Mouse (Mus musculus): ENCODE data around the gene Slc29a2.
"Not testable (repeated sequence)": the region's sequence is repeated elsewhere in the genome, so short reads cannot be mapped to it uniquely, and the experiment has no call there.

The Slc29a2 gene

DNA sequence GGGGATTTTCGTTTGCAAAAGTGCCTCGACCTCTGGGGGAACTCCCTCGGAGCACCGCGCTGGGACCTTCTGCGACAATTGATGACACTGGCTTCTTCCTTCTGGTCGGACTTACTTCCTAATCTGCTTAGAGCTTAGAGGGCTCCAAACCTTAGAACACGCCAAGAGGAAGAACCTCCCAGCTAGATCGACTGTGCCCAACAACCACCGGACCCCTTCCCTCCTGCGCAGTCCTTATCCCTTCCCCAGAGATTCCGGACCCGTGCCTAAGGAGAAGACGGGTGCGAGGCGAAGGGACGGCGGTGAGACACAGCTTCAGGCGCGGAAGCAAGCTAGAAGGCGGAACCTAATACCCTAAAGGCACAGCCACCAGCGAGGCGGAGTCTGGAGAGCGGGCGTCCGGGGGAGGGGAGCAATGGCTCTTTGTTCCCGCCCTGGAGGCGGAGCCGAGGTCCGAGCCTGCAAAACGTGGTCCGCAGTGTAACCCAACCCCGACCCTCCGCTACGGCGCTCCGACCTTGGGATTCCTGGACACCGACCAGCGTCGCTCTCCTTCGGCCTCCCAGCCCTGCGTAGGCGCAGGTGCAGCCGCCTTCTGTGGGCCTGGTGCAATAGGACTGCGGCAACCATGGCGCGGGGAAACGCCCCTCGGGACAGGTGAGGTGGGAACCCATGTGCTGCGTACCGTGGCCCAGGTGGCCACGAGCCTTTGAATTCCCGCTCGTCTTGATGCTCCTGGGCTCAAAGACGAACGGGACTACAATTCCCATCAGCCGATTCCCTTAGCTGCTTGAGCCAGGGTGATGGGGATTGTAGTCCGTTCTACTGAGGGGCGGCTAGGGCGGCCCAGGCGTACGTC, at the start of gene Slc29a2:
Gene Slc29a2 (plus strand): TSS at position 240 of the 859 bp plus-strand sequence.
- peak; percentile 96 for DNase-seq (ENCODE audit: extremely low spot score)

DNA sequence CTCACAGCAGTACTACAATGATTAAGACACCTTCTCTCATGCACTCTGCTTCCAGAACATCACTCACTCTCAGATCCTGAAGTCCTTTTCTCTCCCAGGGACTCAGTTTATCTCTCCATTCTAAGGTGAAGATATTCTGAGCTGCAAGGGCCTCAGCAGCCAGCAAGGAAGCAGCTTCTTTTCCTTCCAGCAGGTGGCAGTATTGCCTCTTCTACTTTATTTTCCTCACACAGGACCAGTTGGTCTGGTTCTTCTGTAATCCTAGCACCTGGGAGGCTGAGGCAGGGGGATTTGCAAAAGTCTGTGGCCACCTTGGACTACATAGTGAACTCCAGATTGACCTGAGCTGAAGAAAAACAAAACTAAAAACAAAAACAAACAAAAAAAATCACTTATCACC, 41.9 kb upstream of the Slc29a2 start:
- peak; percentile 51 for DNase-seq (ENCODE audit: extremely low spot score)

DNA sequence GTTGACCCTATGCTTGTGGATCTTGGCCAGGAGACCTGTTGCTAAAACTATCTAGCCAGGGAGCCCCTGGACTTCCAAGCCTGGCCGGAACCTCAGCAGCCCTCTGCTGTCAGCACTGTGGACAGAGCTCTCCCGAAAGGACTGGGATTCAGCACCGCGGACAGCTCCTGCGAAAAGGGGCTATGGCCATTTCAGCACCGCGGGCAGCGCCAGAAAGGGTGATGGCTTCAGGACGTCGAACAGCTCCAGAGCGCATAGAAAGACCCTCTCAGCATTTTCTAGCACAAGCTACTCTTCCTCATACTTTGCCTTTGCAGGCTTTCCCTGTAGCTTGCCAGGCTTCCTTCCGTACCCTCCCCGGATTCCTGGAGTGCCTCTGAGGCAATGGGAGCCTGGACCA, 34.6 kb upstream of the Slc29a2 start:
- peak; percentile 92 for DNase-seq (ENCODE audit: extremely low spot score)

DNA sequence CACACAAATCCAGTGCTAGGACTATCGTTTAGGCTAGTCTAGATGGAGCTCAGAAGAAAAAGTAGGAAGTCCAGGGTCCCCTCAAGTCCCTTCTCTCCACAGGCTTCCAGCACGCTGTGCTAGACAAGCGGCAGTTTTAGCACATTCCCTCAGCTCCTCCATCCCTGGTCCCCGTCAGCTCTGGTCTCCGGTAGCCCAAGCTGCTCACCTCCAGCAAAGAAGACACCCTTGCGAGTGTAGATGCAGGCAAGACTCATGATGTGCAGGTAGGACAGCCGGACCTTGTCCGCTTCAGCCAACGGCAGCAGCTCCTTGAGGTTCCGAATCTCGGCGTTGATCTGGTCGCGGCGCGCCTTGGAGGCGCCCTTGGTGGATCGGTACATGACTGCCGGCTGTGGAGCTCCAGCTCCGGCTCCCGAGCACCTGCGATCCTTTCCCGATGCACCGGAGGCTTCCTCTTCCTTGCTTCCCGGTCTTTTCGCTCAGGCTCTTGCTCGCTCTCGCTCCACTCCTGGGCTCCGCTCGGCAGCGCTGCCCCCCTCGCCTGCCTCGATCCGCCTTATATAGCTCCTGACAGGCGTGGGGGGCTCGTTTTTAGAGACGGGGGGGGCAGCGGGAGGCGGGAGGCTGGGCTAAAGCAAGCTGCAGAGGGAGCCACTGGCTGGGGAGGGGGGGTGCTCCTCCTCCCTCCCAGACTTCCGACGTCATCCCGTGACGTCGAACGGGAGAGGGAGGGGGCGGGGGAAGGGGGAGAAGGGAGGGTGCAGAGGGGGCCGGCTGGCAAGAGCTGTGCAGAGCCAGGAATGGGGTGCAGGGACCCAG, 34.0 kb upstream of the Slc29a2 start:
- DNase-seq (ENCODE audit: extremely low spot score): no peak

DNA sequence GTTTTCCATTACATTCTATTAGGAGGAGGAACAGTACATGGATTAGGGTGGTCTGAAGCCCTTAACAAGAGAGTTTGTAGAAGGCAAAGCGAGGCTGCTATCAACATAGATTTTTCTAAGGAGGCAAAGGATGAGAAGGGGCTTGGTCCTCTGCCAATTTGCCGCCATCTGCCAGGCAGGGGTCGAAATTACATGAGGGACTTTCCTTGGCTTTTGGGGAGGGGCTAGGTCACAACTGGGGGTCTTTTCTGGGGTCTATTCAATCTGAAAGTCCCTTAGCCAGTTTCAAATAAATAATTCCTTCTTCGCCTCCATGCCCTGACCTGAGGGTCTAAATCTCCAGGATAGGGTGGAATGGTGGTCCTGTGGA, 33.4 kb upstream of the Slc29a2 start, which contains the start of gene Npas4:
Gene Npas4 (minus strand): TSS at position 61 of the 370 bp plus-strand sequence.
- no peak for DNase-seq (ENCODE audit: extremely low spot score)

DNA sequence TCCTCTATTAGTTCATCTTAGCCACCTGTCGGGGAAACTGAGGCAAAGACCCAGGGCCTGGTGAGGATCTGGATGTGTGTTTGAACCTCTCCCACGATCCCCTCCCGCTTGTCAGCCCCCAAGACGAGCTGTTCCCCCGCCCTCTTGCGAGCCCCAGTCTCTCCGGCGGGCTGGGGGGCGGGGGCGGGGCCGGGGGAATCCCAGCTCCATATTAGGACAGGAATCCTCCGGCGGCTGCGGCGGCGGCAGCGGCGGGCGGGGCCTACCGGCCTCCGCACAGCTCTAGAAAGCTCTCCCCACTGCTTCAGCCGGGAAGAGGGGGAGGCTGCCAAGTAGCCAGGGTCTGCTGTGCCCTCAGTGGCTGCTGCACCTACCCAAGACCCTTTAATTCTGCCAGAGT, 32.9 kb upstream of the Slc29a2 start:
- no peak for DNase-seq (ENCODE audit: extremely low spot score)

- DNase-seq (ENCODE audit: extremely low spot score): peak; percentile 34
These were observed 31.3 kb upstream of the Slc29a2 start for GRCm38 (mm10) chr19:4992371-4992770.

DNA sequence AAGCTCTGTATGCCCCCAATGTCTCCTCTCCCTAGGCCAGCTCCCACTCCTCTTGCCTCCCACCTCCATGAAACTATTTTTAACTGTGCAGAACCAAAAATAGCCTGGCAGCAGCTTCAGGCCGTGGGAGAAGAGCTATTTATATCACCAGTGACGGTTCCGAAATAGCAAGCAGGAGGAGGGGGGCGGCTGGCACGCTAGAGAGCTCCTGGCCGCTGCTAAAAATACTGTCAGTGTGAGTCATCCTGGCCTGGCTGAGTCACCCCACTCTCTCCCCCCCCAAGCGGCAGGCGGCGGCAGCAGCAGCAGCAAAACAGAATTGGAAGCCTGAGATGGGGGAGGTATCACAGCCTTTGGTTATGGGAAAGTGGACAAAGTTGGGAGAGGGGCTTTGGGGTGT, 30.8 kb upstream of the Slc29a2 start:
- no peak for DNase-seq (ENCODE audit: extremely low spot score)

- DNase-seq (ENCODE audit: extremely low spot score): no peak
These were observed 29.6 kb upstream of the Slc29a2 start for GRCm38 (mm10) chr19:4994043-4994442.

- DNase-seq (ENCODE audit: extremely low spot score): no peak
These were observed 24.1 kb upstream of the Slc29a2 start for GRCm38 (mm10) chr19:4999445-5000140.

GRCm38 (mm10) chr19:5001666-5002406, 21.8 kb upstream of the Slc29a2 start:
- peak; percentile 82 for DNase-seq (ENCODE audit: extremely low spot score)

DNA sequence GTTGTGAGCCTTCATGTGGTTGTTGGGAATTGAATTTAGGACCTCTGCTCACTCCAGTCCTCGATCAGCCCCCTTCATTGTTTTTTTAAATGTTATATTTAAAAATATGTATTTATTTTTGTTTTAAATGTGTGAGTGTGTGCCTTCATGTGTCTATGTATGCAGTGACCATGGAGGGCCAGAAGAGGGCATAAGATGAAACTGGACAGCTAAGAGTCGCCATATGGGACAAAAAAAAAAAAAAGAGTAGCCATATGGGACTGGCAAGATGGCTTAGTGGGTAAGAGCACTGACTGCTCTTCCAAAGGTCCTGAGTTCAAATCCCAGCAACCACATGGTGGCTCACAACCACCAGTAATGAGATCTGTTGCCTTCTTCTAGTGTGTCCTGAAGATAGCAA, 20.0 kb upstream of the Slc29a2 start:
- not testable (repeated sequence) for DNase-seq (ENCODE audit: extremely low spot score)

GRCm38 (mm10) chr19:5004925-5005324, 18.7 kb upstream of the Slc29a2 start:
- no peak for DNase-seq (ENCODE audit: extremely low spot score)

GRCm38 (mm10) chr19:5013138-5013537, 10.5 kb upstream of the Slc29a2 start:
- no peak for DNase-seq (ENCODE audit: extremely low spot score)

DNA sequence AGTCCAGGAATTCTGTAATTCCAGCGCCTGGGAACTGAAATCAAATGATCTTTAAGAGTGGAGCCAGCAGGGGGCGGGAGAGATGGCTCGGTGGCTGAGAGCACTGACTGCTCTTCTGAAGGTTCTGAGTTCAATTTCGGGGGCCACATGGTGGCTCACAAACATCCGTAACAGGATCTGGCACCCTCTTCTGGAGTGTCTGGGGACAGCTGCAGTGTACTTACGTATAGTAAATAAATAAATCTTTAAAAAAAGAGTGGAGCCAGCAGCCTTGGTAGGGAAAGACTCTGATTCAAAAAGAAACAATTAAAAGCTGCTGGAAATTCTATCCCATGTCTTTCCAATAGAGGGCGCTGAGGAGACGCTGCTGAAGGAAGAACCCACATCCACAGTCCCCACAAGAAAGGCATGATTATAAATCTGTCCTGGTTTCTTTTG, 8.7 kb upstream of the Slc29a2 start:
- peak; percentile 42 for DNase-seq (ENCODE audit: extremely low spot score)

DNA sequence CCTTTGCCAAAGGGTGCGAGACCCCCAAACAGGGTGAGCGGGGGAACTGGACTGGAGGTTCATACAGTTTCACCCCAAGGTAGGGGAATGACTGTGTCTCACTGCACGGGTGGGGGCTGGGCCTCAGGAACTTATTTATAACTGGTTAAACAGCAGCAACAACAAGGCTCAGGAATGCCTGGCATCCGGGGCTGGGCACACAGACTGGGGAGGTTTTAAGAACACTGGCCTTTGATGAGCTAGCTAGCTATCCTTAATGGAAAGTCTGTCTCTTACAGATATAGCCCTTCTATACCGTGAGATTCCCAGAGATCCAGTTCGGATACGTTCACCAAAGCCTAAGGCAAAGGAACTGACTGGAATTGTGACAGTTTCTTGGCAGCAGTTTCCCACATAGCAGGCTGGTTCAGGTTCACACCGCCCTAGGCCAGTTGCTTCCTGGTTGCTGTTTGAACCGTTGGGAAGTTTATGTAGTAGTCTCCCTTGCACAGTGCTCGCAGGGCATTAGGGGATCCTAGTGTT, 7.4 kb upstream of the Slc29a2 start:
- peak; percentile 33 for DNase-seq (ENCODE audit: extremely low spot score)

DNA sequence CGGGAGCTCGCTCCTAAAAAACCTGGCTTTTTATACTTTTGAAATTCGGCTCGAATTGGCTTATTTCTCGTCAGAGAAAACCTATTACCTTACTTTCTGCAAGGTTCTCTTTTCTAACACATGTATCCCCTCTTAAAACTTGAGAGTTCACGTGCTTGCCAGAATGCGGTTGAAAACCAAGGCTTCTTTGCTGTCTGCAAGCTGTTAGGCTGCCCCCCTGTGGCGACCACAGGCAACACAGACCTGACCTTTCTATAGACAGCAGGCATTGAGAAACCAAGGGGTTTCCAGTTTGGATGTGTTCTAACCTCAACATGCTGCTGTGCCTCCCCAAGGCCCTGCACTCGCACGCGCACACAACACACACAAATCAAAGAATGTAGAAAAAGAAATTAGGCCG, 6.9 kb upstream of the Slc29a2 start:
- DNase-seq (ENCODE audit: extremely low spot score): peak; percentile 78

DNA sequence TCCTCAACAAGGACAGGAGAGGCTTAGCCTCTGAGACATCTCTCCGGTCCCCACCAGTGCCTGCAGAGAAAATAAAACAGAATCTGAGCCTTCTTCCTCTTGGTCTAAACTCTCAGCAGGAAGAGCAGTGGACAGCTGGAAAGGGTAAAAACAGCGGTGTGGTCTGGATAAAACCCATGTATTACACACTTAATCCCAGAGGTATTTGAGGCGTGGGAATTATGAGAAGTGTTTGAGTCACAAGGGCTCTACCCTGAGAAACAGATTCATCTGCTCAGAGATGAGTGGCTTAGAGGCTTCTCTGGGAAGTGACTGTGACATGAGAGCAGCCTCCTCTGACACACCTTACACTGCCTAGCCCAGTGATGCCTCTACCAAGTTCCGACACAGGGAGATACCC, 6.0 kb upstream of the Slc29a2 start:
- DNase-seq (ENCODE audit: extremely low spot score): no peak

DNA sequence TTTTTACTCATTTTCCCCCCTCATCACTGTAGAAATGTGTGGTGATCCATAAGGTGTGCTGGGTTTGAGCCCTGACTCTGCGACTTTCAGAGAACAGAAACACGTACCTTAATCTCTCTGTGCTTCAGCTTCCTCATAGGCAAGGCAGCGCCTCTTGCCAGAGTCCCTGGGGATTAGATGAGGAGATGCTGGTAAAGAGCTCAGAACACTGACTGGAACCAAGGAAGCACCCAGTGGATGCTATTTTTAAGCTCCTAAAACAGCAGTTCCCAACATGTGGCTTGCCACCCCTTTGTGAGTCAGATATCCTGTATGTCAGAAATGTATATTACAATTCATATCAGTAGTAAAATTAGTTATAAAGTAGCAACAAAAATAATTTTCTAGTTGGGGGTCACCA, 5.5 kb upstream of the Slc29a2 start:
- DNase-seq (ENCODE audit: extremely low spot score): no peak

- DNase-seq (ENCODE audit: extremely low spot score): no peak
These were observed 2.2 kb upstream of the Slc29a2 start for GRCm38 (mm10) chr19:5021416-5021815.

DNA sequence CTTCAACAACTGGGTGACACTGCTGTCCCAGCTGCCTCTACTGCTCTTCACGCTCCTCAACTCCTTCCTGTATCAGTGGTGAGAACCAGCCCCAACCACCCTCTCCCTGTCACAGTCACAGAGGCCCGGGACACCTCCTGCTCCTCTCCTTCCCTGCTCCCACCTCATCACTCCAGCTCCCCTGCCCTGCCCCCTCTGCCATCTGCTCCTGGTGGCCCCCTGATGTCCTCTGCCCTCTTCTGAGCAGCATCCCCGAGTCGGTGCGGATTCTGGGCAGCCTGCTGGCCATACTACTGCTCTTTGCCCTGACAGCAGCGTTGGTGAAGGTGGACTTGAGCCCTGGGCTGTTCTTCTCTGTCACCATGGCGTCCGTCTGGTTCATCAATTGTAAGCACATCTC, 2.5 kb downstream of the Slc29a2 start:
- no peak for DNase-seq (ENCODE audit: extremely low spot score)
